Mouse (Mus musculus) olfactory bulb, adult 2 months (tissue): ENCODE measurements around the gene Trap1a. TPM values are rescaled to one million over a fixed set of nuclear protein-coding genes. Genes with fewer than 3 reads are reported as not detected.

Experiments used
- H3K27ac ChIP-seq: fragments of 200-500 bp; 2 replicates; pipeline ENCODE4 v1.5.1; 2012; ENCODE audit warnings: low read depth, low read length; ENCODE audit not compliant: insufficient read depth
- H3K4me1 ChIP-seq: fragments of 200-500 bp; 2 replicates; pipeline ENCODE4 v1.6.1; 2012; ENCODE audit warnings: low read length; ENCODE audit not compliant: control insufficient read depth, insufficient read depth
- H3K4me3 ChIP-seq: fragments of 200-500 bp; 2 replicates; pipeline ENCODE4 v1.5.1; 2012; ENCODE audit warnings: mild to moderate bottlenecking, low read depth, low read length, moderate library complexity; ENCODE audit not compliant: insufficient read depth
- CTCF ChIP-seq: fragments of 200-500 bp; IDR thresholded peaks from 2 replicates; pipeline ENCODE4 v1.5.1; 2012; ENCODE audit warnings: low read depth, mild to moderate bottlenecking, low read length, moderate library complexity; ENCODE audit not compliant: insufficient read depth
- POLR2A ChIP-seq: fragments of 200-500 bp; IDR thresholded peaks from 2 replicates; pipeline ENCODE4 v1.6.1; 2012; ENCODE audit warnings: mild to moderate bottlenecking, low read depth, low read length, moderate library complexity; ENCODE audit not compliant: insufficient read depth
- WGBS: fragments of 180-500 bp; shearing (Covaris S2); methylation state at CpG from one replicate; pipeline ENCODE4 v1.1.7; 2018; 5-methylcytosine and 5-hydroxymethylcytosine counted together
- polyA plus RNA-seq: library from polyadenylated mRNA; stranded (reverse); fragments of >200 nt; gene quantifications from 2 replicates; pipeline ENCODE4 v1.2.4, GENCODE M21; 2012; ENCODE audit warnings: low replicate concordance; ENCODE audit not compliant: missing spikeins, insufficient read depth, insufficient read length

Gene Trap1a
- polyA plus RNA-seq, 1 experiment, result not detected

DNA sequence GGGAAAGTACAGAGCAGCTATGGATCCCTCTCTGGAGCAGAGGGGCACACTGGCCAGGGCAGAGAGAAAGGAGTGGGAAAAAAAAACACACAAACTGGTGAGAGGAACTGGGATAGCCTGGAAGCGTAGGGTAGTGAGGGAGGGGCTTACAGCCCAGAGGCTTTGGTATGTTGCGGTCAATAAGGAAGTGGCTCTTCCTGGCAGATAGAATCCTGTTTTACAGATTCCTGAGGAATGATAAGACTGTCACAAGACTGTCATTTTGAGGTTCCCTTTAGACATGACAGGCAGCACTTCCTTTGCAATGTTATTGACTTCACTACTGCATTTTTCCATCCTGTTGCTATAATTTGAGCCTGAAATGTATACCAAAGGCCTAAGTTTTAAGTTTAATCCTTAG is 7.7 kb downstream of the Trap1a start:
- WGBS, result 92% methylated on average over 2 of the region's 2 CpGs
- H3K4me1 ChIP-seq, result no peaks in the 10 kb centered on the region

DNA sequence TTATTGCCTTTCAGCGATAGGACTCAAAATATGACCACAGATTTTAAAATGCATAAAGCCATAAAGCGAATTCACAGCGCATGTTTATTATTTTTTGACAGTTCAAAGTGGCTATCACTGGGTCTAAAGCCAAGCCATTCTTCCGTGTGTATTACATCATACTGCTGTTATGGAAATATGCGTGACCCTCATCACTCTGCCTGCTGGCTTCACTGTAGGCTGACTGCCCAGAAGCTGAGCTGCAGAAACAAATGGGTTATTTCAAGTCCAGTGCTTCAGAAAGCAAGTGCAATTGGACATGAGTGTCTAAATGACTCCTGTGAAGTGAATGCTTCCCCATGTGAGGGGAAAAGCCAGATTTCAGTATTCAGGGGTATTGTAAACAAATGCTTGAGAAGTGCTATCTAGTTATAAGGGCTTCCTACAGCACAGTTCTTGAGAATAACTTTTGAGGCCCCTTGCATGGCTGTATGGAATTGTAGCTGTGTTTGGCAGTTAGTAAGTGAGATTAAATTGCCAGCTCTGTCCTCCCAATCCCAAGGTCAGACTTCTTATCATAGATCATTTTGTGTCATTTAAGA is 18.8 kb downstream of the Trap1a start:
- TF ChIP-seq POLR2A (no peak), CTCF (no peak)
- Histone ChIP-seq H3K27ac (no peak overlapping the region), H3K4me1 (no peaks in the 10 kb centered on the region), H3K4me3 (no peak overlapping the region)
- WGBS, result 72% methylated on average over 5 of the region's 5 CpGs

More for the DNA sequence above, 7.7 kb downstream of the Trap1a start:
- Histone ChIP-seq H3K4me3 (no peak overlapping the region), H3K27ac (no peak overlapping the region)
- TF ChIP-seq CTCF, result no peak
- TF ChIP-seq POLR2A, result no peak

GRCm38 (mm10) chrX:139357639-139358260 is 24.3 kb downstream of the Trap1a start:
- H3K4me1 ChIP-seq, result no peaks in the 10 kb centered on the region
- TF ChIP-seq CTCF (no peak), POLR2A (no peak)
- no peak overlapping the region for H3K4me3 ChIP-seq
- H3K27ac ChIP-seq, result no peak overlapping the region
- WGBS, result 64% methylated on average over 7 of the region's 7 CpGs

- 82% methylated on average over 18 of the region's 18 CpGs for WGBS
- H3K27ac ChIP-seq, result no peak overlapping the region
- TF ChIP-seq POLR2A, result no peak
Measured at GRCm38 (mm10) chrX:139358361-139358760, 24.9 kb downstream of the Trap1a start.

GRCm38 (mm10) chrX:139366837-139367528 is 33.5 kb downstream of the Trap1a start:
- TF ChIP-seq POLR2A, result no peak
- Histone ChIP-seq H3K27ac (no peak overlapping the region), H3K4me1 (no peaks in the 10 kb centered on the region), H3K4me3 (no peak overlapping the region)
- 89% methylated on average over 3 of the region's 3 CpGs for WGBS

More at GRCm38 (mm10) chrX:139358361-139358760, 24.9 kb downstream of the Trap1a start:
- Histone ChIP-seq H3K4me1 (no peaks in the 10 kb centered on the region), H3K4me3 (no peak overlapping the region)

- TF ChIP-seq POLR2A (no peak), CTCF (no peak)
- Histone ChIP-seq H3K27ac (no peak overlapping the region), H3K4me1 (no peaks in the 10 kb centered on the region), H3K4me3 (no peak overlapping the region)
Measured at GRCm38 (mm10) chrX:139367529-139367908, 34.0 kb downstream of the Trap1a start.

GRCm38 (mm10) chrX:139369122-139369521 is 35.6 kb downstream of the Trap1a start:
- H3K27ac ChIP-seq, result no peak overlapping the region
- TF ChIP-seq POLR2A (no peak), CTCF (no peak)
- 65% methylated on average over 4 of the region's 4 CpGs for WGBS

GRCm38 (mm10) chrX:139372665-139373064 is 39.2 kb downstream of the Trap1a start:
- TF ChIP-seq POLR2A, result no peak
- no peak for TF ChIP-seq CTCF

More at GRCm38 (mm10) chrX:139369122-139369521, 35.6 kb downstream of the Trap1a start:
- Histone ChIP-seq H3K4me1 (no peaks in the 10 kb centered on the region), H3K4me3 (no peak overlapping the region)

More at GRCm38 (mm10) chrX:139372665-139373064, 39.2 kb downstream of the Trap1a start:
- no peak overlapping the region for H3K27ac ChIP-seq
- H3K4me3 ChIP-seq, result no peak overlapping the region
- H3K4me1 ChIP-seq, result no peaks in the 10 kb centered on the region

Other genes starting within 250 kb of the Trap1a start
- gene Serpina7, start 248.4 kb upstream of the Trap1a start, polyA plus RNA-seq, result not detected in 2 replicates
- not detected in 2 replicates for gene 4930513O06Rik, start 247.4 kb upstream of the Trap1a start, polyA plus RNA-seq
- not detected in 2 replicates for gene 4933428M09Rik, start 154.5 kb upstream of the Trap1a start, polyA plus RNA-seq
- not detected in 2 replicates for gene Mum1l1, start 123.6 kb upstream of the Trap1a start, polyA plus RNA-seq
- not detected in 2 replicates for gene D330045A20Rik, start 146.7 kb downstream of the Trap1a start, polyA plus RNA-seq
- not detected in 2 replicates for gene Rnf128, start 229.6 kb downstream of the Trap1a start, polyA plus RNA-seq